Mouse (Mus musculus): ENCODE data around the gene Scrn1. TPM values are rescaled to one million over a fixed set of nuclear protein-coding genes. Genes with fewer than 3 reads are reported as not detected.

Gene Scrn1
- polyA plus RNA-seq, 1 experiment = 1.0 TPM

GRCm38 (mm10) chr6:54535485-54535884, 30.8 kb downstream of the Scrn1 start:
- TF ChIP-seq POLR2A (IDR thresholded peaks at IDR 0.05; ENCODE audit: borderline replicate concordance, control insufficient read depth, low read depth, low read length) (no peak), CTCF (IDR thresholded peaks at IDR 0.05; ENCODE audit: control insufficient read depth, insufficient read depth, low read length) (no peak)
- 25% methylated on average over 4 of the region's 4 CpGs for WGBS
- H3K4me1 ChIP-seq (ENCODE audit: control insufficient read depth, insufficient read depth, low read length) = no peaks in the 10 kb centered on the region
- H3K4me3 ChIP-seq (replicated peaks; ENCODE audit: control insufficient read depth, low read depth, low read length) = no peak overlapping the region
- H3K27ac ChIP-seq (ENCODE audit: control insufficient read depth, insufficient read depth, low read depth, low read length, poor library complexity) = no peak overlapping the region

GRCm38 (mm10) chr6:54531048-54531481, 35.2 kb downstream of the Scrn1 start:
- Histone ChIP-seq H3K27ac (ENCODE audit: control insufficient read depth, insufficient read depth, low read depth, low read length, poor library complexity) (no peak overlapping the region), H3K4me1 (ENCODE audit: control insufficient read depth, insufficient read depth, low read length) (no peaks in the 10 kb centered on the region), H3K4me3 (replicated peaks; ENCODE audit: control insufficient read depth, low read depth, low read length) (no peak overlapping the region)
- 69% methylated on average over 8 of the region's 8 CpGs for WGBS
- TF ChIP-seq POLR2A (IDR thresholded peaks at IDR 0.05; ENCODE audit: borderline replicate concordance, control insufficient read depth, low read depth, low read length) (no peak), CTCF (IDR thresholded peaks at IDR 0.05; ENCODE audit: control insufficient read depth, insufficient read depth, low read length) (no peak)

DNA sequence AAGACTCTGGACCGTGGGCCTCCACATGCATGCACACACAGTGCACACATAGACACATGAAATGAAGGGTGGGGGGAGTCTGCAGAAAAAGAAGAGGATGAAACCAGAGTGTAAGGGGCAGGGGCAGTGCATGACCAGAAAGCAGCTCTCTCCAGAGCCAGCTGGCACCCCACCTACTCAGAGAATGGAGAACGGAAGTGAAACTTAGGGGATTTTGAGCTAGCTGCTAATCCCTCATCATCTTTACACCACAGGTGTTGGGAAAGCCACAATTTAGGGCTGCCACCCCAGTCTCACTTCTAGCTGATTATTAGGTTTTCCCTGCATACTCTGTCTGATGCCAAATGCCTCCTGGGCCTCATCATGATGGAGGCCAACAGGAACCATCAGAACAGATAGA, 36.1 kb downstream of the Scrn1 start:
- TF ChIP-seq CTCF (IDR thresholded peaks at IDR 0.05; ENCODE audit: control insufficient read depth, insufficient read depth, low read length) (no peak), POLR2A (IDR thresholded peaks at IDR 0.05; ENCODE audit: borderline replicate concordance, control insufficient read depth, low read depth, low read length) (no peak)
- WGBS = 78% methylated on average over 2 of the region's 2 CpGs
- Histone ChIP-seq H3K27ac (ENCODE audit: control insufficient read depth, insufficient read depth, low read depth, low read length, poor library complexity) (no peak overlapping the region), H3K4me3 (replicated peaks; ENCODE audit: control insufficient read depth, low read depth, low read length) (no peak overlapping the region), H3K4me1 (ENCODE audit: control insufficient read depth, insufficient read depth, low read length) (no peaks in the 10 kb centered on the region)

DNA sequence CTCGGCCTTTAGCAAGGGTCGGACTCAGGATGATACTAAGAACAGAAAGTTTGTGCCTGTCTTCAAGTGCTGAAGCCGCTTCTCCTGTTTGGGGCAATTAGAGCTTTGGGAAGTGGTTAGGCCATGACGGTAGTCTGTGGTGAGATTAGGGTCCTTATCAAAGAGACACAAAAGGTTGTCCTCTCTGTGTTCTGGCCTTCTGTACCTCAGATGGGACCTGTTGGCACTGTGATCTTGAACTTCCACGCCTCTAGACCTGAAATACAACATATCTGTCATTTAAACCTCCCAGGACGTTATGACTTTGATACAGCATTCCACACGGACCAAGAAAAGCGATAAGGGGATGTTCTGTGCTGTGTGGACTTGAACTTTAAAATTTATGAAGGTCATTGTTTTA, 37.6 kb downstream of the Scrn1 start:
- 37% methylated on average over 8 of the region's 8 CpGs for WGBS
- H3K4me3 ChIP-seq (replicated peaks; ENCODE audit: control insufficient read depth, low read depth, low read length) = no peak overlapping the region
- no peaks in the 10 kb centered on the region for H3K4me1 ChIP-seq (ENCODE audit: control insufficient read depth, insufficient read depth, low read length)
- H3K27ac ChIP-seq (ENCODE audit: control insufficient read depth, insufficient read depth, low read depth, low read length, poor library complexity) = no peak overlapping the region
- TF ChIP-seq CTCF (IDR thresholded peaks at IDR 0.05; ENCODE audit: control insufficient read depth, insufficient read depth, low read length) (no peak), POLR2A (IDR thresholded peaks at IDR 0.05; ENCODE audit: borderline replicate concordance, control insufficient read depth, low read depth, low read length) (no peak)

DNA sequence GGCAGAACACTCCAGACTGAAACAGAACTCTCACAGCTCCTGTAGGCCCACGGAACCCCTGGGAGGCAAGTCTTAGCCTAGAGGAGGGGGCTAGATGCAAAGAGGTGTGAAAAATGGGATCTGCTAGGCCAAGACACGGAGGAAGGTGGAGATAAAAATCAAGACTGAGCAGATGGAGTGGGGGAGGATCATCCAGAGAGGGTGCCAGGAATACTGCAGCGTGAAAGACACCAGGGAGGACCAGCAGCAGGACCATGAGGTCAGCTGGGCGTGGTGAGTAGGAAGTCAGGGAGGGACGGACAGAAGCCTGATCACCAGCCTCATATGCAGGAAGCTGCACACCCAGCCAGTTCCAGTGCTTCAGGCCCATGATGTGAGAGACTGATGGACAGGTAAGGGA, 47.5 kb downstream of the Scrn1 start:
- H3K4me1 ChIP-seq (ENCODE audit: control insufficient read depth, insufficient read depth, low read length) = no peaks in the 10 kb centered on the region
- TF ChIP-seq CTCF (IDR thresholded peaks at IDR 0.05; ENCODE audit: control insufficient read depth, insufficient read depth, low read length) = no peak
- TF ChIP-seq POLR2A (IDR thresholded peaks at IDR 0.05; ENCODE audit: borderline replicate concordance, control insufficient read depth, low read depth, low read length) = no peak
- H3K4me3 ChIP-seq (replicated peaks; ENCODE audit: control insufficient read depth, low read depth, low read length) = no peak overlapping the region
- no peak overlapping the region for H3K27ac ChIP-seq (ENCODE audit: control insufficient read depth, insufficient read depth, low read depth, low read length, poor library complexity)
- WGBS = 72% methylated on average over 5 of the region's 5 CpGs

DNA sequence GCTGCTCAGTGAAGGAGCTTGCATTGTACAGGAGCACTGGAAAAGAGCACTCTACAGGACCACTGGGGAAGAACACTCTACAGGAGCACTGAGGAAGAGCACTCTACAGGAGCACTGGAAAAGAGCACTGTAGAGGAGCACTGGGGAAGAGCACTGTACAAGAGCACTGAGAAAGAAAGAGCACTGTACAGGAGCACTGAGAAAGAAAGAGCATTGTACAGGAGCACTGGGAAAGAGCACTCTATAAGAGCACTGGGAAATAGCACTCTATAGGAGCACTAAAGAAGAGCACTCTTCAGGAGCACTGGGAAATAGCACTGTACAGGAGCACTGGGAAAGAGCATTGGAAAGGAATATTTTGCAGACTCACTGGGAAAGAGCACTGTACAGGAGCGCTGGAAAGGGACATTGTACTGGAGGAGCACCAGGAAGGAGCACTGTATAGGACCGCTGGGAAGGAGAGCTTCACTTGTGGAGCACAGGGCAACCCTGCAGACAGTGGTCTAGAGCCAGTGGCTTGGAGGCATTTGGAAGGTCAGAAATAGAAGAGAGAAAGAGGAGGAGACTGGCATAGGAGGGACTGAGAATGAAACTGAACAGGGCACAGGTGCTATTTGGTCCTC, 49.7 kb downstream of the Scrn1 start:
- H3K4me1 ChIP-seq (ENCODE audit: control insufficient read depth, insufficient read depth, low read length) = no peaks in the 10 kb centered on the region
- H3K4me3 ChIP-seq (replicated peaks; ENCODE audit: control insufficient read depth, low read depth, low read length) = no peak overlapping the region
- no peak overlapping the region for H3K27ac ChIP-seq (ENCODE audit: control insufficient read depth, insufficient read depth, low read depth, low read length, poor library complexity)
- 75% methylated on average over 2 of the region's 2 CpGs for WGBS
- TF ChIP-seq POLR2A (IDR thresholded peaks at IDR 0.05; ENCODE audit: borderline replicate concordance, control insufficient read depth, low read depth, low read length) = no peak
- TF ChIP-seq CTCF (IDR thresholded peaks at IDR 0.05; ENCODE audit: control insufficient read depth, insufficient read depth, low read length) = no peak

DNA sequence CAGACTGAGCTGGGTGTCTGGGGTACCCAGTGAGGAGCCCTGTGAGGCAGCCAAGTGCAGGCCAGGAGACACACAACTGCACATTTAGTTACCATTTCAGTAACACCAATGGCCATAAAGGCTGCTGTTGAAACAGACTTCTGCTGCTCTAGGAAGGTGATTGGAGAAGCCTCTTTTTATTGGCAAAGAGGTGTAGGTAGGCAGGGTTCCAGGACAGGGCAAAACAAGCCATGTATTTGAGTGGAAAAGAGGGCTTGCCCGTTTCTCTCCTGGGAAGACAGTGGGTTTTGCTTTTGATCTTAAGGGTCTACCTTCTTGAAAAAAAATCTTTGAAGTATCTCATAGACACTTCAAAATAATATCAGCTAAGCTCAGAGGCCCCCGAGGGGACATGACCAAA, 54.0 kb downstream of the Scrn1 start:
- 67% methylated on average over 2 of the region's 2 CpGs for WGBS
- H3K4me3 ChIP-seq (replicated peaks; ENCODE audit: control insufficient read depth, low read depth, low read length) = no peak overlapping the region
- TF ChIP-seq CTCF (IDR thresholded peaks at IDR 0.05; ENCODE audit: control insufficient read depth, insufficient read depth, low read length) (no peak), POLR2A (IDR thresholded peaks at IDR 0.05; ENCODE audit: borderline replicate concordance, control insufficient read depth, low read depth, low read length) (no peak)
- H3K4me1 ChIP-seq (ENCODE audit: control insufficient read depth, insufficient read depth, low read length) = no peaks in the 10 kb centered on the region
- no peak overlapping the region for H3K27ac ChIP-seq (ENCODE audit: control insufficient read depth, insufficient read depth, low read depth, low read length, poor library complexity)

GRCm38 (mm10) chr6:54509264-54509663, 57.0 kb downstream of the Scrn1 start:
- H3K27ac ChIP-seq (ENCODE audit: control insufficient read depth, insufficient read depth, low read depth, low read length, poor library complexity) = no peak overlapping the region
- H3K4me1 ChIP-seq (ENCODE audit: control insufficient read depth, insufficient read depth, low read length) = no peaks in the 10 kb centered on the region
- 83% methylated on average over 13 of the region's 13 CpGs for WGBS
- no peak overlapping the region for H3K4me3 ChIP-seq (replicated peaks; ENCODE audit: control insufficient read depth, low read depth, low read length)
- TF ChIP-seq POLR2A (IDR thresholded peaks at IDR 0.05; ENCODE audit: borderline replicate concordance, control insufficient read depth, low read depth, low read length) = no peak
- TF ChIP-seq CTCF (IDR thresholded peaks at IDR 0.05; ENCODE audit: control insufficient read depth, insufficient read depth, low read length) = no peak

Data from bone marrow, adult 2 months (tissue).